Mouse (Mus musculus): Measurements from ENCODE around the gene Eml6. TPM values are rescaled to one million over a fixed set of nuclear protein-coding genes. Genes with fewer than 3 reads are reported as not detected.

Gene Eml6
- polyA plus RNA-seq, 1 experiment from 2014 or later: 0.99 TPM

GRCm38 (mm10) chr11:29694754-29695153 lies 331.1 kb downstream of the Eml6 start:
- Histone ChIP-seq H3K27me3 (no peaks in the 10 kb centered on the region), H3K4me2 (peak overlapping the region; percentile 62; the same call in 1 of the 2 replicates), H3K4me1 (peaks cover 12% of the 10 kb centered on the region), H3K27ac (no peak overlapping the region), H3K9me3 (replicated peaks) (no peaks in the 10 kb centered on the region), H3K36me3 (peaks cover 5% of the 10 kb centered on the region; the same call in 1 of the 2 replicates), H3K4me3 (replicated peaks) (no peak overlapping the region), H3K9ac (no peak overlapping the region)
- ATAC-seq (replicated peaks; ENCODE audit: low FRiP score): no peak

- Histone ChIP-seq H3K27ac (peak overlapping the region; percentile 98), H3K27me3 (no peaks in the 10 kb centered on the region), H3K9ac (peak overlapping the region; percentile 95), H3K4me3 (replicated peaks) (peak overlapping the region; percentile 98), H3K4me2 (peak overlapping the region; percentile 62), H3K4me1 (peaks cover 12% of the 10 kb centered on the region), H3K36me3 (peaks cover 5% of the 10 kb centered on the region; the same call in 1 of the 2 replicates), H3K9me3 (replicated peaks) (no peaks in the 10 kb centered on the region)
- ATAC-seq (replicated peaks; ENCODE audit: low FRiP score): peak; percentile 89
- under 1% methylated on average over 53 of the region's 53 CpGs for WGBS
These were observed 332.0 kb downstream of the Eml6 start for GRCm38 (mm10) chr11:29693576-29694410.

Other genes with a start within 250 kb of the Eml6 start
- gene 4931440F15Rik, start 200.4 kb downstream of the Eml6 start, polyA plus RNA-seq (2015; fragmentation: Nextera tagmentation; extraction: Ambion mirVana): 0.10 TPM in 2 replicates
- gene Sptbn1, start 242.1 kb upstream of the Eml6 start, polyA plus RNA-seq (2015; fragmentation: Nextera tagmentation; extraction: Ambion mirVana): 114 and 119 TPM in 2 replicates

Measured in kidney, embryonic 15.5 days (tissue).